Mouse (Mus musculus) kidney, embryonic 16.5 days (tissue): ENCODE measurements at regions not wholly inside any gene's neighbourhood (a gene's known extent, or its start where the extent isn't known, plus 50 kb on each side); places are given as distances from the start of the nearest gene placed in this dataset.

ENCODE experiments used
- ATAC-seq: fragments of 200-750 bp; cut with Nextera tagmentation; 2 replicates; pipeline ENCODE4 v1.8.0; 2017; ENCODE audit warnings: moderate TSS enrichment; ENCODE audit not compliant: low FRiP score, low TSS enrichment
- H3K27ac ChIP-seq: fragments of 300-500 bp; sonication (generic); 2 replicates; pipeline ENCODE4 v1.5.1; 2014; ENCODE audit warnings: low read length
- H3K27me3 ChIP-seq: fragments of 300-500 bp; sonication (generic); 2 replicates; pipeline ENCODE4 v1.6.1; 2014; ENCODE audit warnings: low read length, control low read depth, mixed read lengths; ENCODE audit not compliant: insufficient read depth
- H3K36me3 ChIP-seq: fragments of 300-500 bp; sonication (generic); 2 replicates; pipeline ENCODE4 v1.6.1; 2014; ENCODE audit warnings: low read length, control low read depth, mixed read lengths; ENCODE audit not compliant: insufficient read depth
- H3K4me1 ChIP-seq: fragments of 300-500 bp; sonication (generic); 2 replicates; pipeline ENCODE4 v1.6.1; 2014; ENCODE audit warnings: low read length, control low read depth, mixed read lengths; ENCODE audit not compliant: insufficient read depth
- H3K4me2 ChIP-seq: fragments of 300-500 bp; sonication (generic); replicated peaks from 2 replicates; pipeline ENCODE4 v1.6.1; 2014; ENCODE audit warnings: low read depth, low read length
- H3K4me3 ChIP-seq: fragments of 300-500 bp; sonication (generic); 2 replicates; pipeline ENCODE4 v1.5.1; 2014; ENCODE audit warnings: mild to moderate bottlenecking, low read length
- H3K9ac ChIP-seq: fragments of 300-500 bp; sonication (generic); replicated peaks from 2 replicates; pipeline ENCODE4 v1.6.1; 2014; ENCODE audit warnings: low read length
- H3K9me3 ChIP-seq: fragments of 300-500 bp; sonication (generic); 2 replicates; pipeline ENCODE4 v1.6.1; 2016; ENCODE audit warnings: low read length, control low read depth
- WGBS: fragments of 180-500 bp; shearing (Covaris S2); extraction: QIAGEN DNeasy Blood & Tissue Kit; methylation state at CpG from one replicate; pipeline ENCODE4 v1.1.7; 2014; 5-methylcytosine and 5-hydroxymethylcytosine counted together

DNA sequence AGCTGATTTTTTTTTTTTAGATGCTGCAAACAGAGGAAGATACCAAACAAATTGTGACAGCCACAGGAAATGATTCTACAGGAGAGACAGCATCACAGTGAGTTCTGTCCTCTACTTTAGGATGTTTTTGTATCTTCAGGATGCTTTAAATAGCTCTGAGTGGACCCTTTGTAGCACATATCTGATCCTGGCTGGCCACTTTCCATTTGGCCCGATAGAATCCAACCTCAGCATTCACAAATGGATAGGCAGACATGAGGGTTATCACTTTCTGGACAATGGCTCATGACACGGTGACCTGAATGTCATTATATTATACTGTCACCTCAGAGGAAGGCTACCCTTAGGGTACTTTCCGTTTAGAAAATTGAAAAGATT lies 379.3 kb downstream of the Gm10295 start:
- no peaks in the 10 kb centered on the region for H3K36me3 ChIP-seq
- H3K4me2 ChIP-seq: no peak overlapping the region
- 0 out of 2 replicates have a peak, but pooled peaks cover 6% of the 10 kb centered on the region for H3K4me1 ChIP-seq
- no peak overlapping the region for H3K27ac ChIP-seq
- H3K27me3 ChIP-seq: no peaks in the 10 kb centered on the region
- H3K9ac ChIP-seq: no peak overlapping the region
- ATAC-seq: peak; percentile 31
- H3K4me3 ChIP-seq: no peak overlapping the region
- WGBS: 30% methylated on average over 3 of the region's 3 CpGs
- H3K9me3 ChIP-seq: no peaks in the 10 kb centered on the region

DNA sequence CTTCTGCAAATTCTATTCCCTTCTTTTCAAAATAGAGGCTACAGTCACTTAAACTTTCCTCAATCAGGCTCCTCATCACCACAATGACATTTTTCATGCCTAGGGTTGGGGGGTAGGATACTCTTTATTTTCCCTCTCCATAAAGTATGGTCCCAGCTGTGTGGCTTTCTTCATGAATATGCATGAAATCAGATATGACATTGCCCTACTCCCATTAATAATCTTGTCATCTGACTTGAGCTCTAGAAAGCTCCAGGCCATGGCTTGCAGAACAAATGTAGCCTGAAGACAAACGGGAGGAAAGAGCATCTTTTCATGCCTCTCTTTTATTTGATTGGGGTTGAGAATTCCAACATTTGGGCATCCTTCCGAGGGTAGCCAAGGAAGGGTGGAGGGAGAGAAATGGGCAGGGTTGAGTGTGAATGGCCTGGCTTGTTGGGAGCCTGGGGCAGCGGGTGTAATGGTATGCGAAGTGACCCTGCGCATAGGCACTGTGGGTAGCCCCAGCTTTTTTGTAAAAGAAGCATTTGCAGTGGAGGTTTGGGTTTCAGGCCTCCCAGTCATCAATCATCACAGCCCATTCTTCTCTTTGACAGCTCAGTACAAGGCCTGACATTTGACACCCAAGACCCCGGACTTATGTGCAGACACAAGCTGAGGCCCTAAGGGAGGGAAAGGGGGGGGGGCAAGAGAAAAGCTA lies 379.8 kb downstream of the Gm10295 start:
- Histone ChIP-seq H3K4me3 (no peak overlapping the region), H3K4me1 (0 out of 2 replicates have a peak, but pooled peaks cover 6% of the 10 kb centered on the region), H3K9me3 (no peaks in the 10 kb centered on the region), H3K36me3 (no peaks in the 10 kb centered on the region), H3K27ac (no peak overlapping the region), H3K9ac (no peak overlapping the region), H3K4me2 (no peak overlapping the region), H3K27me3 (no peaks in the 10 kb centered on the region)
- peak; percentile 70 for ATAC-seq
- 18% methylated on average over 6 of the region's 6 CpGs for WGBS

DNA sequence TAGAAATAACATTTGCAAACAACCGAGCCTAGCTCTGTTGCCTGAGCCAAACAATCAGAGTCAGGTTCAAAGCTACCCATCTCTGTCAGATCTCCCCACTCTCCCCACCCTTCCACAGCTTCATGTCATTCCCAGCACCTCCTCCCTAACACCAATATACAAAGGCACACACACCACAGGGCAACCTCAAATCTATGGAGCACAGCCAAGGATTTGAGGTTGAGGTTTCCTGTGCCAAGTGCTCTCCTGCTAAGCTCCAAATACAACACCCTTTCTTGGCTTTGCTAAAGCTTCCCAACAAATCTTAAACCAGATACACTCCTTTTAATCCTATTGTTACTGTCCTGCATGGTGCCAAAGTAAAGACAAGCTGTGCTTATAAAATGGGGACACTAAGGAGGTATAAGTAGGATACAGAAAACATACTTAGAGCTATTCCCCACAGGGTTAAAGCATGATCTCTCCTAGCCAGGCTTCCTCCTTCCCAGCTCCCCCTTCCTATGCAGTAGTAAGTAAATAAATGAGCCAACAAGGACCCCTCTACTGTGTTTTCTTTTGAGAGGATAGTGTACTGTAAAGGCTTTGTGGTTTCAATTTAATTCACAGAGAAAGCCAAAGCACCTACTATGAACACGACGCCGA lies 398.8 kb downstream of the Gm10295 start:
- peaks cover 13% of the 10 kb centered on the region; the same call in 1 of the 2 replicates for H3K4me1 ChIP-seq
- H3K9ac ChIP-seq: no peak overlapping the region
- no peaks in the 10 kb centered on the region for H3K27me3 ChIP-seq
- 73% methylated on average over 4 of the region's 4 CpGs for WGBS
- no peaks in the 10 kb centered on the region for H3K36me3 ChIP-seq
- no peak overlapping the region for H3K4me2 ChIP-seq
- H3K4me3 ChIP-seq: no peak overlapping the region
- no peak for ATAC-seq
- no peak overlapping the region for H3K27ac ChIP-seq
- H3K9me3 ChIP-seq: no peaks in the 10 kb centered on the region

DNA sequence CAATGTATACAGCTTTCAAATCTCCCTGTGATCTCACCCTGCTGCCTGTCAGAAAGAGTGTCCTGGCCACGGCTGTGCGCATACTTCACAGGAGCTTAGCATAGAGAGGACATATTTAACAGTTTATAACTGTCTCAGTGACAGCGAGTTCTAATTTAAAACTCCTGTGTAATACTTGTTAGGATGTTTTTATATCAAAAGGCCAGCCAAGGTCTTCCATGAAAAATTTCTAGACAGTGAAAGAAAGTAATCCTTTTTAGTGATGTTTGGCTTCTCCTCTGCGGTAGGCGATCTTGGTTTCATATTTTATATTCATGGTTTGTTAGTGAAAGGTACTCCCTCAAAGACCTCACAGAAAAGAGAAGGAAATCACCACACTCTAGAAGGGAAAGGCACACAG lies 403.0 kb downstream of the Gm10295 start:
- H3K27me3 ChIP-seq: no peaks in the 10 kb centered on the region
- H3K36me3 ChIP-seq: no peaks in the 10 kb centered on the region
- no peak overlapping the region for H3K4me3 ChIP-seq
- ATAC-seq: no peak
- H3K4me1 ChIP-seq: peaks cover 13% of the 10 kb centered on the region; the same call in 1 of the 2 replicates
- WGBS: 44% methylated on average over 5 of the region's 5 CpGs
- no peak overlapping the region for H3K27ac ChIP-seq
- no peaks in the 10 kb centered on the region for H3K9me3 ChIP-seq
- no peak overlapping the region for H3K4me2 ChIP-seq
- H3K9ac ChIP-seq: no peak overlapping the region

DNA sequence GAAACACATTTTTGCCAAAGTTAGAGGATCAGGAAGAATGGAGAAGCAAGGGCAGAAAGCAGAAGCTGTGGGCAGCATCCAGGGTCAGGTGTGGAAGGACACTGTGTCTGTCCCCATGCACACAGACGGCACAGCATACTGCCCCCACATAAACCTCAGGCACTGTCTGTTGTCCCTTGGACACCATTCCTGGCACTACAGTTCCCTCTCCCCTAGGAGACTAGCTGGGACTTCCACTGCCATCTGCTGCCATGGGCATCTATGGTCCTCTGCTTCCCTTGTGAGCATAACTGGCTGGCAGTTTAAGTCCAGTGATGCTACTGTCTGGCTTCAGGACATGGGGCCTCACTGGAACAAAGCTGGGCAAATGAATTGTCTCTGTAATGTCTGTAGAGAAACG lies 405.0 kb downstream of the Gm10295 start:
- Histone ChIP-seq H3K27me3 (no peaks in the 10 kb centered on the region), H3K36me3 (no peaks in the 10 kb centered on the region), H3K4me3 (no peak overlapping the region), H3K27ac (no peak overlapping the region), H3K4me2 (no peak overlapping the region), H3K9ac (no peak overlapping the region), H3K4me1 (peaks cover 8% of the 10 kb centered on the region; the same call in 1 of the 2 replicates), H3K9me3 (no peaks in the 10 kb centered on the region)
- WGBS: 66% methylated on average over 2 of the region's 2 CpGs
- ATAC-seq: no peak

DNA sequence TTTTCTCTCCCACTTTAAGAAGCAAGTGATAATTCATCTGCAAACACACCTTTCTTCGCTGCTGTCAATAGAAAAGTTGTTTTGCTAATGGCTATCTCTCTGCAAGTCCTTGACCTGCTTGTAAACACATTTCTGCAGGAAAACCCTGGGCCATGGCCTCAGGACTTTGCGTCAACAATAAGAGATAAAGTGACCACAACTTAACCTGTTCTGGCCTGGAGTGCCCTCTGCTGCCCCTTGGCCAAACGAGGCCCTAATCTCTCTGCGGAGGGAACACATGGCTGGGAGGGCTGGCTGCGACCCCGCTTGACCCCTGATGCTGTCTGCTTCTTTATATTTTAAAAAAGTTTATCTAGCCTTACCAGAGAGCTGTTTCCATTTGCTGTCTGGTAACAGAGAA lies 420.4 kb downstream of the Gm10295 start:
- 27% methylated on average over 6 of the region's 6 CpGs for WGBS
- no peaks in the 10 kb centered on the region for H3K27me3 ChIP-seq
- no peaks in the 10 kb centered on the region for H3K36me3 ChIP-seq
- no peak overlapping the region for H3K4me3 ChIP-seq
- H3K4me2 ChIP-seq: no peak overlapping the region
- H3K9me3 ChIP-seq: no peaks in the 10 kb centered on the region
- no peaks in the 10 kb centered on the region for H3K4me1 ChIP-seq
- no peak overlapping the region for H3K27ac ChIP-seq
- ATAC-seq: no peak
- H3K9ac ChIP-seq: no peak overlapping the region

DNA sequence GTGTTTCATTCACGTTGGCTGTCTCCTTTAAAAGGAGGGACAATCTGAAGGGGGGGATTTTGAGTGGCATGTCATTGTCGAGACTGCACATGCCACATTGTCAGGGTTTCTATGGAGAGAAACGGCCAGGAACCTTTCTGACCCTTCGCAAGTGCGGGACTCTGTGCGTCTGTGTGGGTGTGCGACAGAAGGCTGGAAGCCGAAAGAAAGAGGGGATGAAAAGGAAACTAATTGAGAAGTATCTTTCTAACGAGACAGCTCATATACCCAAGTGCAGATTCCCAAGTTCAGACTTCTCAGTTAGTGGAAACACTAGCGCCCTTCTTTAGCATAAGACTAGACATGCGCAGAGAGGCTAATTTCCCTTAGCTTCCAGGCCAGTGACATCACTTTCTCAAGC lies 421.4 kb downstream of the Gm10295 start:
- Histone ChIP-seq H3K4me1 (no peaks in the 10 kb centered on the region), H3K4me3 (no peak overlapping the region), H3K27ac (no peak overlapping the region), H3K4me2 (no peak overlapping the region), H3K27me3 (no peaks in the 10 kb centered on the region), H3K9me3 (no peaks in the 10 kb centered on the region), H3K36me3 (no peaks in the 10 kb centered on the region), H3K9ac (no peak overlapping the region)
- WGBS: 72% methylated on average over 11 of the region's 11 CpGs
- no peak for ATAC-seq

DNA sequence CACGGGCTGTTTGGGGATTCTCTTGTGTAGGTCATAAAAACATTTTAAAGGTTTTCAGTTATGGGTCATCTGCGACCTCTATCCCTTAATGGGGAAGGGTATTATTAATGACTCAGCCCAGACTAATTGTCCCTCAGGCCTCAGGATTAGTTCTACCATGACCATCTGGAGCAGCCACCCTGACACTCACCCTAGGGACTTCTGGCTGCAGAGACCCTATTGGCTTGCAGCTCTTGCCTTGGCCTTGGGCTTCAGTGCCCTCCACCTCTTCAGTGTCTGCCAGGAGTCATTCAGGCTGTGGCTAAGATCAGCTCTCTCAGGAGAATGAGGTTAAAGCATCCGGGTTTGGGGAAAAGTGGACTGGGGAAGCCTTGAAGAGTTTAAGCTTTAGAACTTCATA lies 423.3 kb downstream of the Gm10295 start:
- Histone ChIP-seq H3K27me3 (no peaks in the 10 kb centered on the region), H3K4me1 (no peaks in the 10 kb centered on the region), H3K9me3 (no peaks in the 10 kb centered on the region), H3K4me3 (no peak overlapping the region), H3K4me2 (no peak overlapping the region), H3K36me3 (no peaks in the 10 kb centered on the region), H3K27ac (no peak overlapping the region), H3K9ac (no peak overlapping the region)
- no peak for ATAC-seq
- WGBS: 74% methylated on average over 3 of the region's 3 CpGs

DNA sequence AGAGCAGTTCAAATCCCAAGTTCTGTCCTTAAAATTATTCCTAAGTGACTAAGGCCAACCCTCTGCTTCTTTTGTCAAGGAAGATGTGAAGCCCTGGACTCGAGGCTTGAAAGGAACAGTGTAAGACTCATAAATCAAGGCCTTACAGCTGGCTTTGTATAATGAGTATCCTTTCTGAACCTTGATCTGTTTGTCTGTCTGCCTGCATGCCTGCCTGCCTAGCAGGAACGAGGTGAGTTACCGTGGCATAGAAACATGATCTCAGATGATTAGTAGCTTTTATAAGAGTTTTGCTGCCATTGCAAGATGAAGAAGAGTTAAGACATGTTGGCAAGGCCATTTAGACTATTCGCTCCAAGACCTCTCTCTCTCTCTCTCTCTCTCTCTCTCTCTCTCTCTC lies 434.3 kb downstream of the Gm10295 start:
- no peak overlapping the region for H3K4me3 ChIP-seq
- H3K27me3 ChIP-seq: no peaks in the 10 kb centered on the region
- 39% methylated on average over 4 of the region's 4 CpGs for WGBS
- no peaks in the 10 kb centered on the region for H3K9me3 ChIP-seq
- H3K27ac ChIP-seq: no peak overlapping the region
- ATAC-seq: no peak
- H3K4me1 ChIP-seq: no peaks in the 10 kb centered on the region
- H3K9ac ChIP-seq: no peak overlapping the region
- H3K4me2 ChIP-seq: no peak overlapping the region
- no peaks in the 10 kb centered on the region for H3K36me3 ChIP-seq

DNA sequence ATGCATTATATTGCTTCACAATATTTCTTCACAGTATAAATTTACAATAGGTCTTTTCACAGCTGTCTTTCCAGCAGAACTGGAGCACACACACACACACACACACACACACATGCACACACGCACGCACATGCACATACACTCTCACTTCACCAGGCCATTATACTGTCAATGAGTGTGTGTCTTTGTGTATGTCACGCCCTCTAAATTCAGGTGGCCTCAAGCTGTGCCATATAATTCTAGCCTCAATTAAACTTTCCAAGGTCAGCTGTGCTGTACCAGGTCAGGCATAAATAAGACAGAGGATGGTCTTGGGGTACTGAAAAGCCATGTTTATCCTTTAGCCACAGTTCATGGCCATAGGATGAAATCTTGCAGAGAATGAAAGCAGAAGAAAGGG lies 442.4 kb downstream of the Gm10295 start:
- H3K9ac ChIP-seq: no peak overlapping the region
- H3K27me3 ChIP-seq: no peaks in the 10 kb centered on the region
- no peak for ATAC-seq
- no peaks in the 10 kb centered on the region for H3K9me3 ChIP-seq
- H3K36me3 ChIP-seq: no peaks in the 10 kb centered on the region
- no peak overlapping the region for H3K4me3 ChIP-seq
- WGBS: 52% methylated on average over 3 of the region's 3 CpGs
- no peak overlapping the region for H3K27ac ChIP-seq
- no peaks in the 10 kb centered on the region for H3K4me1 ChIP-seq
- H3K4me2 ChIP-seq: no peak overlapping the region
